Mouse (Mus musculus) large intestine, adult 2 months (tissue): Measurements from ENCODE around the gene Lzts2. TPM values are rescaled to one million over a fixed set of nuclear protein-coding genes. Genes with fewer than 3 reads are reported as not detected.

Experiments
- DNase-seq: peaks from one replicate; pipeline ENCODE4 v3.0.0-alpha.2; 2012; ENCODE audit warnings: low read depth, low spot score
- WGBS: fragments of 180-500 bp; shearing (Covaris S2); methylation state at CpG from one replicate; pipeline ENCODE4 v1.1.7; 2018; 5-methylcytosine and 5-hydroxymethylcytosine counted together
- polyA plus RNA-seq: library from polyadenylated mRNA; depleted of rRNA; stranded (reverse); fragments of >200 nt; gene quantifications from 2 replicates; pipeline ENCODE4 v1.2.3, GENCODE M21; 2012

Gene Lzts2
- polyA plus RNA-seq, 1 experiment, result 34.7 TPM

- 86% methylated on average over 5 of the region's 5 CpGs for WGBS
- no peak for DNase-seq
These were observed 31.4 kb downstream of the Lzts2 start, which contains the start of gene Pdzd7 for GRCm38 (mm10) chr19:45045651-45046050. Gene Pdzd7, minus strand, starts transcription at chr19:45045717.

DNA sequence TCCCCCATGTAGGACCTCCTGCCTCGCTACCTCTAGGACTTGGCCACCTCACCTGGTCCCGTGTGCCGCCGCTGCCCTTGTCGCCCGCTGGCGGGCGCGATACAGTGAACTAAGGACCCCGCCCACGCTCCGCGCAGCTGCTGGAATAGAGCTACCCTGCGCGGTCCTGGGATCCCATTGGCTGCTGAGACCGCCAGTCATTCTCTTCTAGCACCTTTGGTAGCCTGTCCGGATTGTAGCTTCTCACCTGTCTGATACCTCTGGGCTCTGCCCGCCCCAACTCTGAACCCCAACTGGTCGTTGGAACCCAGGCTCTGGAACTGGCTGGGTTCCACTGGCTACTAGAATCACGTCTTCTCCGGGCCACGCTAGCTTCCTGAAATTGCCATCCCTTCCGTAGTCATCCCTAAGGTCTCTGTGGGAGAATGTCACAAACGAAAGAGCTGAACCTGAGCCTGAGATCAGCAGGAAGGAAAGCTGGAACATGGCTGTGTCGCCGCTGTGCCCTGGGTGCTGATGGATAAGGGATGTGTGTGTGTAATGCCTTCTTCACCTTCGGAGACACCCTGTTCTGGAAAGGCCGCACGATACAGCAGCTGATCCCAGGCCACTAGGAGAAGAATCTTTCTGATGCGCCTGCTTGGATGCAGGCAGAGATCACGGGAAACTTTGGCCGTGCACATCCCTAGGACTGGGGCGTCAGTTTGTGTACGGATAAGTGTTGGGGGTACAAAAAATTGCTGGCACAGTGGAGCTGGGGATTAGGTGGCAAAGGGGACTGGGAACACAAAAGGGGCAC, 32.5 kb downstream of the Lzts2 start:
- DNase-seq, result no peak

GRCm38 (mm10) chr19:45047417-45047934, 33.3 kb downstream of the Lzts2 start, which contains the start of gene Sfxn3:
Gene Sfxn3, plus strand, starts transcription at chr19:45047503.
- WGBS, result under 1% methylated on average over 26 of the region's 26 CpGs
- no peak for DNase-seq

More for the DNA sequence above, 32.5 kb downstream of the Lzts2 start:
- WGBS, result under 1% methylated on average over 34 of the region's 34 CpGs

GRCm38 (mm10) chr19:45047935-45048643, 33.9 kb downstream of the Lzts2 start:
- no peak for DNase-seq
- 5% methylated on average over 11 of the region's 11 CpGs for WGBS

- 70% methylated on average over 12 of the region's 12 CpGs for WGBS
- DNase-seq, result no peak
These were observed 34.6 kb downstream of the Lzts2 start for GRCm38 (mm10) chr19:45048644-45049365.

DNA sequence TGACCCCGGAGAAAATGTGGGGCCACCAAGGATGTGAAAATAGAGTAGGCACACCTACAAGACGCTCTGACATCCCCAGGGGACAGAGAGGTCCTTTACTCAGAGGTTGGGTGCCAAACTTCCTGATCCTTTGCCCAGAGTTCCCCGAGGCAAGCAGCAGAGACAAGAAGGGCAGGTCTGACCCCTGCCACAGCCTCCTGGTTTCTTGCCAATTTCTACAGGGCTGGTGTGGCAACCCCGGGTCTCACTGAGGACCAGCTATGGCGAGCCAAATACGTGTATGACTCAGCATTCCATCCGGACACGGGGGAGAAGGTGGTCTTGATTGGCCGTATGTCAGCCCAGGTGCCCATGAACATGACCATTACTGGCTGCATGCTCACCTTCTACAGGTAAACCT, 35.3 kb downstream of the Lzts2 start:
- no peak for DNase-seq
- WGBS, result 70% methylated on average over 9 of the region's 9 CpGs

- 94% methylated on average over 8 of the region's 8 CpGs for WGBS
- no peak for DNase-seq
These were observed 39.2 kb downstream of the Lzts2 start for GRCm38 (mm10) chr19:45053451-45053850.

- DNase-seq, result no peak
- 81% methylated on average over 6 of the region's 6 CpGs for WGBS
These were observed 40.9 kb downstream of the Lzts2 start for GRCm38 (mm10) chr19:45054892-45055690.

DNA sequence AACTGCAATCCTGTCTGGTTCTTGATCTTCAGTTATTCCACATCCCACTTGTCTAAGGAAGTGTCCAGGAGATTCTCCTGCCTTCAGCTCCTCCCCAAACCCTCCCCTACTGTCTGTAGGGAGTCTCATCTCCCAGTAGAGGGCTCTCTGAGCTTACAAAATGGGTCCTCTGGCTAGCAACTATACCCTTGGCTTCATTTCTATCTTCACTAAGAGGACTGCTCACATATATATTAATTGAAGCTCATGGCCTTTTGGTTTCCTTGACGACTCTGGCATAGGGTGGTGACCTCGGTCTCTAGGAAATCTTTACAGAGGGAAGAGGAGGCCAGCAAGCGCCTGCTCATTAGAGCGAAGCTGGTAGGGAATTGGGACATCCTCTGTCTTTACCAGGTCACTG, 42.1 kb downstream of the Lzts2 start:
- no peak for DNase-seq
- 46% methylated on average over 4 of the region's 4 CpGs for WGBS

DNA sequence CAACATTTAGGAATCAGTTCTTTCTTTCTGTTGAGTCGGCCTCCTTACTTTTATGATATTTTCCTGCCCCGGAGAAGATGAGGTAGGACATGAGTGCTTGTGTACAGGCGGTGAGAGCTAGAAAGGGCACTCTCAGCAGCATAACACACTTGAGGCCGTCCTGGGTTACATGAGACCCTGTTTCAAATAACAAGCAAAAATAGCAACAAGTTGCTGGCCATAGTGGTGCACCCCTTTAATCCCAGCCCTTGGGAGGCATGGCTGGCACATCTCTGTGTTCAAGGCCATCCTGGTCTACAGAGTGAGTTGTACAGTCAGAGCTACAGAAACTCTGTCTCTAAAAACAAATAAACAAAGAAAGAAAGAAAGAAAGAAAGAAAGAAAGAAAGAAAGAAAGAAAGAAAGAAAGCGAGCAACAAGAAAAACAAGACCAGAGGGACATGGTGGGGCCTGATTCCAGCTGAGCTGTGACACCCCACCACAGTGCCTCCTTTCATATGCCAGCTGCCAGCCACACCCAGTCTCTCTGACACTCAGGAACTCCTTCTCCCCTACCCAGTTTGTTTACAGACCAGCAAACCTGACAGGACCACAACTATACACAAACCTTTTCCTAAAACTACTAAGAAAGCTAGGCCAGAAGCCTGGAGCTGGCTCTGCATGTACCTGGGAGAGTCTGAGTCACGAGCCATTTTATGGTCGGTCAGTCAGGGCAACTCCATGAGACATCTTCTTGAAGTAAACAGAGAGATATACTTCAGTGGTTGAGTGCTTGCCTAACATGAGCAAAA, 42.9 kb downstream of the Lzts2 start:
- DNase-seq, result no peak
- WGBS, result 35% methylated on average over 7 of the region's 7 CpGs

GRCm38 (mm10) chr19:45057724-45058112, 43.5 kb downstream of the Lzts2 start:
- WGBS, result 9% methylated on average over 7 of the region's 7 CpGs
- no peak for DNase-seq

DNA sequence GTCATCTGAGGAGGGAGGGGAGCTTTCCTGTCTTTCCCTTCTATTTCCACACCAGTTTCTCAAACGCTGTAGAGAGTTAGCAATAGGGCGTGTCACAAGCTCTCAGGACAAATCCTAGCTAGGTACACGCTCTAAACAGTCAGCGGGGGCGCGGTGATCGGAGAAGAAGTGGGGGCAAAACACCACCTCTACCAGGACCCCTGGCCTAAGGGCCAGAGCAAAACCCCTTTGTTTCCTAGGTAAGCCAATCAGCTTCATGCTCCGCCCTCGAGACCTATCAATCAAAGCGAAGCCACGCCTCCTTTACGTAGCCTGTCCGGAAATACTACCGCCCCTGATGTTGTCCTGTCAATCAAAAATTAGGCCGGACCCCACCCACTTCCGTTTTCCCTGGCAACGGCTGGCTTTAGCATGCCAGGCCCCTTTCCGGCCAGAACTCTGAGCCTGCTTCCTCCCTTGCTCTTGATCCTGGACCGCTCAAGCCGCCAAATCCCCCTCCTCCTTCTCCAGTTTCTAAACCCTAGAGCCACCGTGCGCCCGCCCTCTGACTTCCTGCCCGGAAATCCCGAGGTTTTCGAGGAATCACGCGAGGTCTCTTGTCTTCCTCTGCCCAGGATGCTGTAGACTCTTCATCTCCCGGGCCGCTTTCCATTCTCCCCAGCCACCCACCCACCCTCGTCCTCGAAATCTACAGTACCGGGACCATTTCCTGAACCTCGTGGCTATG, 44.1 kb downstream of the Lzts2 start:
- WGBS, result under 1% methylated on average over 34 of the region's 34 CpGs
- peak; percentile 90 for DNase-seq

GRCm38 (mm10) chr19:45058841-45059240, 44.6 kb downstream of the Lzts2 start:
- under 1% methylated on average over 14 of the region's 14 CpGs for WGBS
- no peak for DNase-seq

DNA sequence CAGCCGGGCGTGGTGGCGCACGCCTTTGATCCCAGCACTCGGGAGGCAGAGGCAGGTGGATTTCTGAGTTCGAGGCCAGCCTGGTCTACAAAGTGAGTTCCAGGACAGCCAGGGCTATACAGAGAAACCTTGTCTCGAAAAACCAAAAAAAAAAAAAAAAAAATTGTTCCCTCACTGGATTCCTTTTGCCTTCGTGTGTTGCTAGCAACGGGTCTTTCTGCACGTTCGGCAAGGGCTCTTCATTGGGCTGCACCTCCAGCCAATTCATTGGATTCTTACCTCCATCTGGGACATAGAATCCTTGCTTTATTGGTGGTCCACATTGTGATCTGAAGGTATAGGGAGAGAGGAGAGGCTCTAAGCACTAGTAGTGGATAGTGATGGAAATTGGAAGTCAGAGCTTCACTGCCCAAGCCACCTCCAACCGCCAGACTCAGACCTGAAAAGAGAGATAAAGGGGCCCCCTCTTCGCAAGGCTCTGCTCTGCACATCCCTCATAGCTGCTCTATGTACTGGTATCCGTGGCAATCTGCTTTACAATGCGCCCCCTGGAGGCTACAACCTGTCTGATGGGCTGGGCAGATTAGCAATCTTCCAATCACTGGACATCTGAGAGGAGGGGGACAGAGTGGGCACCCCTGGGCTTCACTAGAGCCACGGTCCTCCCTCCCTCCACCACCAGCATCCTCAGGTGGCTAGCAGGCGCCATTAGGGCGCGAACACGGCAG, 49.5 kb downstream of the Lzts2 start:
- 41% methylated on average over 20 of the region's 20 CpGs for WGBS
- DNase-seq, result no peak

GRCm38 (mm10) chr19:45065226-45065625, 51.0 kb downstream of the Lzts2 start:
- no peak for DNase-seq
- 11% methylated on average over 21 of the region's 21 CpGs for WGBS

DNA sequence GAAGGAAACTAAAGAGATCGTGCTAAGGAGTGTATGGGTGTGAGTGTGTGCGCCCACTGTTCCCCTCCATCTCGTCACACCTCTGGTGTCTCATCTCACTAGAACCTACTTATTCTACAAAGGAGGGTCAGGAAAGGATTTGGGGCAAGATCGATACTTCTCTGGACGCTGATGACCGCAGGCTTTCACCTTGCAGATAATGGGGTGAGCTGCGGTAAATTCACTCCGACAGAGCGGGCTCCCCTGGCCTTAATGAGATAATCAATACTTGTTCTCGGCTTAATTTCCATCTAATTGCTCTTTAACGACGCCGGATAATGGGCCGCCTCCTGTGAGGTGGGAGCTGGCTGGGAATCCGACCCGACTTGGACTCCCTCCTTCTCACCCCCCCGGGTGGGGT, 53.0 kb downstream of the Lzts2 start:
- WGBS, result 31% methylated on average over 17 of the region's 17 CpGs

More for the DNA sequence above, 53.0 kb downstream of the Lzts2 start:
- no peak for DNase-seq
